Mouse (Mus musculus): ENCODE measurements around the gene Cacnb3. TPM values are rescaled to one million over a fixed set of nuclear protein-coding genes. Genes with fewer than 3 reads are reported as not detected.
"Not testable (repeated sequence)": the region's sequence is repeated elsewhere in the genome, so short reads cannot be mapped to it uniquely, and the experiment has no call there.

Cacnb3 gene
- total RNA-seq (2014; rRNA removed) (191 and 201 TPM in 2 replicates), polyA plus RNA-seq (2015; fragmentation: Nextera tagmentation; extraction: Ambion mirVana) (133 and 139 TPM in 2 replicates)

- H3K4me3 ChIP-seq (ENCODE audit: low read depth, low read length): peak within 1 kb of the TSS; percentile 66
- H3K27ac ChIP-seq (ENCODE audit: low read depth, low read length): peak within 1 kb of the TSS; percentile 97
- H3K27me3 ChIP-seq (ENCODE audit: insufficient read depth, low read length): no peaks in the 10 kb centered on the region
- no peaks in the 10 kb centered on the region for H3K36me3 ChIP-seq (ENCODE audit: insufficient read depth)
- H3K4me2 ChIP-seq (ENCODE audit: low read depth): peak within 1 kb of the TSS; percentile 82
- WGBS: 35% methylated on average over 4 of the region's 4 CpGs
- no peak for ATAC-seq
- peaks cover 11% of the 10 kb centered on the region for H3K4me1 ChIP-seq (ENCODE audit: insufficient read depth)
- H3K9me3 ChIP-seq (ENCODE audit: low read length): no peaks in the 10 kb centered on the region
- no peak for DNase-seq
- peak within 1 kb of the TSS; percentile 86 for H3K9ac ChIP-seq
- TF ChIP-seq CTCF (IDR thresholded peaks at IDR 0.05; ENCODE audit: low read depth): no peak
These were observed at the start of gene Cacnb3 for GRCm38 (mm10) chr15:98630540-98630939. Gene Cacnb3, plus strand, starts transcription at chr15:98630840.

GRCm38 (mm10) chr15:98582410-98582809 is 48.2 kb upstream of the Cacnb3 start:
- H3K4me2 ChIP-seq (ENCODE audit: low read depth): no peak overlapping the region
- no peak overlapping the region for H3K27ac ChIP-seq (ENCODE audit: low read depth, low read length)
- WGBS: 58% methylated on average over 8 of the region's 8 CpGs
- no peaks in the 10 kb centered on the region for H3K27me3 ChIP-seq (ENCODE audit: insufficient read depth, low read length)
- H3K9me3 ChIP-seq (ENCODE audit: low read length): no peaks in the 10 kb centered on the region
- H3K4me3 ChIP-seq (ENCODE audit: low read depth, low read length): no peak overlapping the region
- H3K4me1 ChIP-seq (ENCODE audit: insufficient read depth): no peaks in the 10 kb centered on the region
- no peaks in the 10 kb centered on the region for H3K36me3 ChIP-seq (ENCODE audit: insufficient read depth)
- no peak for TF ChIP-seq CTCF (IDR thresholded peaks at IDR 0.05; ENCODE audit: low read depth)
- DNase-seq: peak; percentile 31
- ATAC-seq: peak; percentile 49; the same call in 1 of the 2 replicates
- no peak overlapping the region for H3K9ac ChIP-seq

GRCm38 (mm10) chr15:98582996-98583395 is 47.6 kb upstream of the Cacnb3 start:
- DNase-seq (no peak), ATAC-seq (no peak)
- Histone ChIP-seq H3K36me3 (ENCODE audit: insufficient read depth) (no peaks in the 10 kb centered on the region), H3K4me3 (ENCODE audit: low read depth, low read length) (no peak overlapping the region), H3K4me1 (ENCODE audit: insufficient read depth) (no peaks in the 10 kb centered on the region), H3K9me3 (ENCODE audit: low read length) (no peaks in the 10 kb centered on the region), H3K4me2 (ENCODE audit: low read depth) (no peak overlapping the region), H3K9ac (no peak overlapping the region), H3K27ac (ENCODE audit: low read depth, low read length) (no peak overlapping the region), H3K27me3 (ENCODE audit: insufficient read depth, low read length) (no peaks in the 10 kb centered on the region)
- 78% methylated on average over 8 of the region's 8 CpGs for WGBS
- no peak for TF ChIP-seq CTCF (IDR thresholded peaks at IDR 0.05; ENCODE audit: low read depth)

- Histone ChIP-seq H3K4me2 (ENCODE audit: low read depth) (no peak overlapping the region), H3K4me1 (ENCODE audit: insufficient read depth) (no peaks in the 10 kb centered on the region), H3K9me3 (ENCODE audit: low read length) (no peaks in the 10 kb centered on the region), H3K9ac (no peak overlapping the region), H3K27me3 (ENCODE audit: insufficient read depth, low read length) (no peaks in the 10 kb centered on the region), H3K36me3 (ENCODE audit: insufficient read depth) (peaks cover under 1% of the 10 kb centered on the region; the same call in 1 of the 2 replicates), H3K4me3 (ENCODE audit: low read depth, low read length) (no peak overlapping the region), H3K27ac (ENCODE audit: low read depth, low read length) (no peak overlapping the region)
- DNase-seq (no peak), ATAC-seq (no peak)
- WGBS: 43% methylated on average over 7 of the region's 7 CpGs
- TF ChIP-seq CTCF (IDR thresholded peaks at IDR 0.05; ENCODE audit: low read depth): no peak
These were observed 45.2 kb upstream of the Cacnb3 start for GRCm38 (mm10) chr15:98585421-98585820.

- 87% methylated on average over 9 of the region's 9 CpGs for WGBS
- not testable (repeated sequence) for DNase-seq
These were observed 44.5 kb upstream of the Cacnb3 start for GRCm38 (mm10) chr15:98586141-98586540.

GRCm38 (mm10) chr15:98587751-98588150 is 42.9 kb upstream of the Cacnb3 start:
- no peaks in the 10 kb centered on the region for H3K27me3 ChIP-seq (ENCODE audit: insufficient read depth, low read length)
- no peaks in the 10 kb centered on the region for H3K9me3 ChIP-seq (ENCODE audit: low read length)
- H3K4me2 ChIP-seq (ENCODE audit: low read depth): no peak overlapping the region
- H3K9ac ChIP-seq: no peak overlapping the region
- H3K4me1 ChIP-seq (ENCODE audit: insufficient read depth): no peaks in the 10 kb centered on the region
- H3K36me3 ChIP-seq (ENCODE audit: insufficient read depth): peaks cover 24% of the 10 kb centered on the region
- H3K4me3 ChIP-seq (ENCODE audit: low read depth, low read length): no peak overlapping the region
- no peak for ATAC-seq
- no peak overlapping the region for H3K27ac ChIP-seq (ENCODE audit: low read depth, low read length)
- DNase-seq: no peak
- 86% methylated on average over 11 of the region's 11 CpGs for WGBS
- TF ChIP-seq CTCF (IDR thresholded peaks at IDR 0.05; ENCODE audit: low read depth): no peak

More at GRCm38 (mm10) chr15:98586141-98586540, 44.5 kb upstream of the Cacnb3 start:
- not testable (repeated sequence) for H3K27ac ChIP-seq (ENCODE audit: low read depth, low read length); H3K4me1 ChIP-seq (ENCODE audit: insufficient read depth); H3K27me3 ChIP-seq (ENCODE audit: insufficient read depth, low read length); H3K9ac ChIP-seq; H3K36me3 ChIP-seq (ENCODE audit: insufficient read depth); ATAC-seq; H3K4me2 ChIP-seq (ENCODE audit: low read depth); H3K4me3 ChIP-seq (ENCODE audit: low read depth, low read length); H3K9me3 ChIP-seq (ENCODE audit: low read length)

GRCm38 (mm10) chr15:98589640-98590336 is 40.9 kb upstream of the Cacnb3 start:
- ATAC-seq (no peak), DNase-seq (no peak)
- Histone ChIP-seq H3K9me3 (ENCODE audit: low read length) (no peaks in the 10 kb centered on the region), H3K27me3 (ENCODE audit: insufficient read depth, low read length) (no peaks in the 10 kb centered on the region), H3K4me2 (ENCODE audit: low read depth) (no peak overlapping the region), H3K27ac (ENCODE audit: low read depth, low read length) (no peak overlapping the region), H3K4me1 (ENCODE audit: insufficient read depth) (no peaks in the 10 kb centered on the region), H3K4me3 (ENCODE audit: low read depth, low read length) (no peak overlapping the region), H3K36me3 (ENCODE audit: insufficient read depth) (peaks cover 44% of the 10 kb centered on the region), H3K9ac (no peak overlapping the region)
- no peak for TF ChIP-seq CTCF (IDR thresholded peaks at IDR 0.05; ENCODE audit: low read depth)
- 77% methylated on average over 7 of the region's 7 CpGs for WGBS
